8 mouse cellular contexts compared by ENCODE assay signal in the genomic region with DNA sequence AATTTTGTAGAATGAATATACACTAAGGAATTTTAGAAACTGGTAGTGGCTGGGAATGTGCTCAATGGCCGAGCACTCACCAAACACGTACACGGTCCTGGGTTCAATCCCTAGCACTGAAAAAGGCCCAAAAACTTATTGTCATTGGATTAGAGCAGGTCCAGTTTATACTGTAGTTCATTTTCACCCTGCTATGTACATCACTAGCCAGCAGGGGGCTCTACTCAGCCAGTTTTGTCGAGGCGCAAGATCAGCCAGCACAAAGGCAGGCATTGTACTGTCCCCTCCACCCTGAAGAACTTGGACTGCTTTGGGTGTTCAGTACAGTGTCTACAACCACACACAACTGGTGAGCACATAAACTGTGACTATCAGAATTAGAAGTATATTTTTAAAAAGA. TPM values are rescaled to one million over a fixed set of nuclear protein-coding genes. Genes with fewer than 3 reads are reported as not detected.
DNase-seq lines count a peak whose midpoint lies in the region; ATAC-seq lines count a peak whose summit lies in the region.

No protein-coding gene starts in this region.

- WGBS in heart, embryonic 11.5 days (ENCODE audit: insufficient replicate concordance) = 12% methylated on average over 5 of the region's 5 CpGs
- 8% methylated on average over 5 of the region's 5 CpGs for WGBS in embryonic facial prominence, embryonic 10.5 days

- H3K36me3 ChIP-seq in heart, embryonic 11.5 days (ENCODE audit: control insufficient read depth, insufficient read depth, low read length) = no peaks in the 10 kb centered on the region
- H3K36me3 ChIP-seq in embryonic facial prominence, embryonic 10.5 days (replicated peaks) = peaks cover 4% of the 10 kb centered on the region

- H3K4me2 ChIP-seq in heart, embryonic 11.5 days = no peak overlapping the region

- H3K9ac ChIP-seq in heart, embryonic 11.5 days (ENCODE audit: low read depth, low read length) = no peak overlapping the region

- DNase-seq in heart, adult 9 months (ENCODE audit: low spot score in 2 of 2) = peak; percentile 15 to 35
- peak; percentile 58 to 71 for DNase-seq in adrenal gland, postnatal 36 days
- DNase-seq in embryonic facial prominence, embryonic 10.5 days (ENCODE audit: low spot score) = peak; percentile 77
- peak; percentile 63 to 80 for DNase-seq in layer of hippocampus, adult 8-10 months (ENCODE audit: low spot score in 2 of 2)
- peak; percentile 75 for DNase-seq in lung, postnatal 36 days
- peak; percentile 82 to 88 for DNase-seq in right cerebral cortex, postnatal 10 days (ENCODE audit: low spot score in 2 of 2)

- peaks cover 3% of the 10 kb centered on the region; the same call in 1 of the 2 replicates for H3K4me1 ChIP-seq in heart, embryonic 11.5 days (ENCODE audit: control insufficient read depth, insufficient read depth, low read length)
- peaks cover 17% of the 10 kb centered on the region for H3K4me1 ChIP-seq in embryonic facial prominence, embryonic 10.5 days

- H3K27ac ChIP-seq in heart, embryonic 11.5 days (ENCODE audit: low read depth, low read length) = no peak overlapping the region
- H3K27ac ChIP-seq in embryonic facial prominence, embryonic 10.5 days (replicated peaks) = peak overlapping the region; percentile 51

- no peak for ATAC-seq in heart, embryonic 11.5 days (replicated peaks; ENCODE audit: insufficient number of reproducible peaks, low FRiP score, low TSS enrichment)
- ATAC-seq in hematopoietic stem cell, adult 5-6 weeks (replicated peaks in 1 of 2; ENCODE audit: insufficient read depth in 1 of 2, low FRiP score in 2 of 2, low TSS enrichment in 1 of 2, low read depth in 1 of 2, poor library complexity in 2 of 2, severe bottlenecking in 2 of 2) = peak; percentile 74 to 87

- no peak overlapping the region for H3K4me3 ChIP-seq in heart, embryonic 11.5 days (ENCODE audit: low read depth, low read length)
- no peak overlapping the region for H3K4me3 ChIP-seq in embryonic facial prominence, embryonic 10.5 days

- H3K9me3 ChIP-seq in heart, embryonic 11.5 days (replicated peaks; ENCODE audit: control insufficient read depth, low read length) = no peaks in the 10 kb centered on the region
- no peaks in the 10 kb centered on the region for H3K9me3 ChIP-seq in embryonic facial prominence, embryonic 10.5 days

- H3K27me3 ChIP-seq in heart, embryonic 11.5 days (ENCODE audit: control insufficient read depth, insufficient read depth, low read length) = peaks cover 13% of the 10 kb centered on the region
- peaks cover 13% of the 10 kb centered on the region for H3K27me3 ChIP-seq in embryonic facial prominence, embryonic 10.5 days (replicated peaks; ENCODE audit: low read depth, poor library complexity, severe bottlenecking)

RNA-seq across cellular contexts. Expression of a gene that starts 6.8 kb away (rescaled TPM):
- 0.42 and 0.73 TPM in 2 replicates for polyA plus RNA-seq in heart, embryonic 11.5 days (2014; fragmentation: Nextera tagmentation; extraction: Ambion mirVana)
- 1 to 10 TPM; 2.4 to 2.7 TPM for total RNA-seq in adrenal gland, postnatal 36 days (2021)
- 15.8 and 16.3 TPM in 2 replicates for polyA plus RNA-seq in embryonic facial prominence, embryonic 10.5 days (2016; fragmentation: Nextera tagmentation; extraction: Ambion mirVana)
- total RNA-seq in hematopoietic stem cell, adult 5-6 weeks (2017) = 1.9 and 3.5 TPM in 2 replicates
- 100 to 1,000 TPM; 157 to 175 (median 167) TPM for total RNA-seq in layer of hippocampus, adult 8-10 months (2022)

RNA-seq across cellular contexts. Expression of a gene that starts 53.8 kb away (rescaled TPM):
- polyA plus RNA-seq in heart, embryonic 11.5 days (2014; fragmentation: Nextera tagmentation; extraction: Ambion mirVana) = 1.00 and 2.9 TPM in 2 replicates
- total RNA-seq in adrenal gland, postnatal 36 days (2021) = 1 to 10 TPM; 2.3 to 2.5 TPM
- 1.6 and 3.0 TPM in 2 replicates for polyA plus RNA-seq in embryonic facial prominence, embryonic 10.5 days (2016; fragmentation: Nextera tagmentation; extraction: Ambion mirVana)
- 39.2 and 43.1 TPM in 2 replicates for total RNA-seq in hematopoietic stem cell, adult 5-6 weeks (2017)
- 10 to 100 TPM; 32.6 to 44.4 (median 40.0) TPM for total RNA-seq in layer of hippocampus, adult 8-10 months (2022)

RNA-seq across cellular contexts. Expression of a gene that starts 53.8 kb away (rescaled TPM):
- 0.41 and 1.4 TPM in 2 replicates for polyA plus RNA-seq in heart, embryonic 11.5 days (2014; fragmentation: Nextera tagmentation; extraction: Ambion mirVana)
- under 1 TPM; 0.10 TPM for total RNA-seq in adrenal gland, postnatal 36 days (2021)
- polyA plus RNA-seq in embryonic facial prominence, embryonic 10.5 days (2016; fragmentation: Nextera tagmentation; extraction: Ambion mirVana) = 1.1 and 1.5 TPM in 2 replicates
- total RNA-seq in hematopoietic stem cell, adult 5-6 weeks (2017) = 5.4 and 7.8 TPM in 2 replicates
- under 1 TPM in 3 of 4 experiments, not detected in 1; 0.19 to 0.30 (median 0.29) TPM for total RNA-seq in layer of hippocampus, adult 8-10 months (2022)

Comparison
In these comparisons a context has a peak if more than half of its experiments do, and no peak if none do; other contexts are left out.
1. DNase-seq: peak in every context shown above with its lines; median percentile 85 in right cerebral cortex, postnatal 10 days; 77 in embryonic facial prominence, embryonic 10.5 days; 75 in lung, postnatal 36 days; 72 in layer of hippocampus, adult 8-10 months; 64 in adrenal gland, postnatal 36 days; 25 in heart, adult 9 months.
2. RNA of a gene that starts 6.8 kb away (total RNA-seq): 157 to 175 TPM in layer of hippocampus, adult 8-10 months; 1.9 to 3.5 TPM in hematopoietic stem cell, adult 5-6 weeks and 2.4 to 2.7 TPM in adrenal gland, postnatal 36 days; every median in the first group is over 10 times any median in the second.
3. RNA of a gene that starts 53.8 kb away (total RNA-seq): 32.6 to 44.4 TPM in layer of hippocampus, adult 8-10 months and 39.2 to 43.1 TPM in hematopoietic stem cell, adult 5-6 weeks; 2.3 to 2.5 TPM in adrenal gland, postnatal 36 days; every median in the first group is over 4 times any median in the second.